Mouse (Mus musculus) MEL (cell line): ENCODE results near the gene Gprc5a. TPM values are rescaled to one million over a fixed set of nuclear protein-coding genes. Genes with fewer than 3 reads are reported as not detected.

Experiments
- DNase-seq: peaks from one replicate; pipeline ENCODE4 v3.0.0; 2011; ENCODE audit warnings: low read depth, low spot score
- H3K27ac ChIP-seq: 2 replicates; pipeline ENCODE4 v1.5.1; 2012; ENCODE audit warnings: low read depth, mild to moderate bottlenecking, control low read depth, low read length, moderate library complexity; ENCODE audit not compliant: control insufficient read depth
- H3K27me3 ChIP-seq, 2 experiments: fragments of 150-350 bp in 1 of 2; sonication (generic) in 1 of 2; 2 replicates each; pipeline ENCODE4 v1.6.1; 2012; ENCODE audit warnings: low read length in 2 of 2, mild to moderate bottlenecking in 2 of 2, improper control_type of control experiment in 1 of 2, moderate library complexity in 1 of 2; ENCODE audit not compliant: insufficient read depth in 2 of 2, control insufficient read depth in 1 of 2
- H3K36me3 ChIP-seq, 2 experiments: 2 replicates each; pipeline ENCODE4 v1.6.1; 2012 to 2014; ENCODE audit warnings: low read length in 2 of 2, improper control_type of control experiment in 1 of 2, inconsistent platforms in 1 of 2, mild to moderate bottlenecking in 1 of 2; ENCODE audit not compliant: insufficient read depth in 2 of 2, control insufficient read depth in 1 of 2
- H3K4me1 ChIP-seq, 2 experiments: fragments of 150-350 bp in 1 of 2; sonication (generic) in 1 of 2; 2 replicates each; pipeline ENCODE4 v1.6.1; 2012; ENCODE audit warnings: low read length in 2 of 2, improper control_type of control experiment in 1 of 2, mild to moderate bottlenecking in 1 of 2; ENCODE audit not compliant: insufficient read depth in 2 of 2, control insufficient read depth in 1 of 2
- H3K4me3 ChIP-seq, 2 experiments: fragments of 150-350 bp in 1 of 2; sonication (generic) in 1 of 2; 2 replicates each; pipeline ENCODE4 v1.5.1; 2012; ENCODE audit warnings: low read depth in 2 of 2, low read length in 2 of 2, mild to moderate bottlenecking in 2 of 2, moderate library complexity in 2 of 2, control low read depth in 1 of 2, improper control_type of control experiment in 1 of 2; ENCODE audit not compliant: control insufficient read depth in 1 of 2, insufficient read depth in 1 of 2
- H3K79me2 ChIP-seq: 2 replicates; pipeline ENCODE4 v1.6.1; 2012; ENCODE audit warnings: mild to moderate bottlenecking, low read length, moderate library complexity; ENCODE audit not compliant: control insufficient read depth, poor library complexity, insufficient read depth
- H3K9ac ChIP-seq: 2 replicates; pipeline ENCODE4 v1.6.1; 2012; ENCODE audit warnings: low read depth, mild to moderate bottlenecking, control low read depth, low read length, moderate library complexity; ENCODE audit not compliant: control insufficient read depth, poor library complexity, severe bottlenecking
- H3K9me3 ChIP-seq: fragments of 150-350 bp; sonication (generic); replicated peaks from 2 replicates; pipeline ENCODE4 v1.6.1; 2012; ENCODE audit warnings: mild to moderate bottlenecking, low read length, improper control_type of control experiment, moderate library complexity; ENCODE audit not compliant: insufficient read depth
- CHD1 ChIP-seq: IDR thresholded peaks from 2 replicates; pipeline ENCODE4 v1.6.1; 2012; ENCODE audit warnings: low read depth, mild to moderate bottlenecking, inconsistent platforms, low read length, improper control_type of control experiment
- ETS1 ChIP-seq: IDR thresholded peaks from 2 replicates; pipeline ENCODE4 v1.6.1; 2012; ENCODE audit warnings: low read depth, mild to moderate bottlenecking, inconsistent platforms, low read length, improper control_type of control experiment, moderate library complexity
- HCFC1 ChIP-seq: IDR thresholded peaks from 2 replicates; pipeline ENCODE4 v1.6.1; 2012; ENCODE audit warnings: low read depth, mild to moderate bottlenecking, inconsistent platforms, low read length, improper control_type of control experiment, moderate library complexity
- JUND ChIP-seq: IDR thresholded peaks from 2 replicates; pipeline ENCODE4 v1.6.1; 2011; ENCODE audit warnings: low read depth, mild to moderate bottlenecking, improper control_type of control experiment, low read length
- KAT2A ChIP-seq: conservative IDR thresholded peaks from 2 replicates; pipeline ENCODE4 v1.6.1; 2012; ENCODE audit warnings: low read depth, low read length, improper control_type of control experiment, inconsistent platforms
- MAZ ChIP-seq: IDR thresholded peaks from 2 replicates; pipeline ENCODE4 v1.6.1; 2012; ENCODE audit warnings: low read depth, mild to moderate bottlenecking, inconsistent platforms, low read length, improper control_type of control experiment
- MEF2A ChIP-seq: IDR thresholded peaks from 2 replicates; pipeline ENCODE4 v1.6.1; 2014; ENCODE audit warnings: low read depth, mild to moderate bottlenecking, inconsistent platforms, low read length, improper control_type of control experiment; ENCODE audit not compliant: poor library complexity, insufficient replicate concordance, severe bottlenecking; ENCODE audit errors: extremely low read depth
- MXI1 ChIP-seq: IDR thresholded peaks from 2 replicates; pipeline ENCODE4 v1.6.1; 2011; ENCODE audit warnings: mild to moderate bottlenecking, low read depth, low read length, improper control_type of control experiment
- MYB ChIP-seq: IDR thresholded peaks from 2 replicates; pipeline ENCODE4 v1.6.1; 2011; ENCODE audit warnings: mild to moderate bottlenecking, low read depth, low read length, improper control_type of control experiment
- NRF1 ChIP-seq: IDR thresholded peaks from 2 replicates; pipeline ENCODE4 v1.6.1; 2014; ENCODE audit warnings: low read depth, mild to moderate bottlenecking, inconsistent platforms, low read length, improper control_type of control experiment, moderate library complexity; ENCODE audit not compliant: poor library complexity, insufficient read depth, severe bottlenecking
- POLR2A ChIP-seq, 2 experiments: IDR thresholded peaks; 2 replicates each; pipeline ENCODE4 v1.6.1; 2011 to 2012; ENCODE audit warnings: low read length in 2 of 2, mild to moderate bottlenecking in 2 of 2, control low read depth in 1 of 2, improper control_type of control experiment in 1 of 2, low read depth in 1 of 2, moderate library complexity in 1 of 2; ENCODE audit not compliant: control insufficient read depth in 1 of 2, insufficient read depth in 1 of 2, poor library complexity in 1 of 2
- POLR2AphosphoS2 ChIP-seq: IDR thresholded peaks from 2 replicates; pipeline ENCODE4 v1.6.1; 2011; ENCODE audit warnings: low read length, improper control_type of control experiment
- POLR2AphosphoS5 ChIP-seq: IDR thresholded peaks from 2 replicates; pipeline ENCODE4 v1.6.1; 2012; ENCODE audit warnings: low read depth, borderline replicate concordance, mild to moderate bottlenecking, inconsistent platforms, low read length, moderate library complexity, mixed read lengths
- RCOR1 ChIP-seq: IDR thresholded peaks from 2 replicates; pipeline ENCODE4 v1.6.1; 2012; ENCODE audit warnings: low read depth, mild to moderate bottlenecking, inconsistent platforms, low read length, improper control_type of control experiment
- SIN3A ChIP-seq: IDR thresholded peaks from 2 replicates; pipeline ENCODE4 v1.6.1; 2012; ENCODE audit warnings: low read length, improper control_type of control experiment, inconsistent platforms
- SMC3 ChIP-seq: IDR thresholded peaks from 2 replicates; pipeline ENCODE4 v1.6.1; 2011; ENCODE audit warnings: low read depth, low read length, improper control_type of control experiment
- USF2 ChIP-seq, 2 experiments: IDR thresholded peaks; 2 replicates each; pipeline ENCODE4 v1.6.1; 2011 to 2012; ENCODE audit warnings: improper control_type of control experiment in 2 of 2, low read length in 2 of 2, borderline replicate concordance in 1 of 2, inconsistent platforms in 1 of 2, low read depth in 1 of 2, mild to moderate bottlenecking in 1 of 2; ENCODE audit not compliant: insufficient read depth in 1 of 2
- ZMIZ1 ChIP-seq: IDR thresholded peaks from 2 replicates; pipeline ENCODE4 v1.6.1; 2012; ENCODE audit warnings: low read depth, mild to moderate bottlenecking, inconsistent platforms, low read length, improper control_type of control experiment, moderate library complexity
- polyA plus RNA-seq, 2 experiments: library from polyadenylated mRNA; stranded (reverse) in 1 of 2; unstranded in 1 of 2; fragments of >175 nt in 1 of 2; fragments of >200 nt in 1 of 2; gene quantifications; 2 replicates each; pipeline versions ENCODE4 v1.2.1 to v1.2.4; 2012; ENCODE audit warnings: low replicate concordance in 2 of 2, low read depth in 1 of 2; ENCODE audit not compliant: insufficient read length in 2 of 2, insufficient read depth in 1 of 2, missing spikeins in 1 of 2
- total RNA-seq: library from RNA; depleted of rRNA; stranded (reverse); fragments of 300-350 nt; gene quantifications from 2 replicates; pipeline ENCODE4 v1.2.3, GENCODE M21; 2012

Gprc5a gene
- total and polyA plus RNA-seq, 3 experiments, result 0.06 TPM; not detected in 2

- no peak overlapping the region for H3K4me3 ChIP-seq
Observed at GRCm38 (mm10) chr6:135060728-135061127, 4.7 kb upstream of the Gprc5a start.

GRCm38 (mm10) chr6:135064621-135065020 is 830 bp upstream of the Gprc5a start:
- Histone ChIP-seq H3K9ac (no peak overlapping the region), H3K4me3 (no peak overlapping the region), H3K79me2 (no peaks in the 10 kb centered on the region), H3K9me3 (no peaks in the 10 kb centered on the region), H3K27ac (no peak overlapping the region), H3K27me3 (no peaks in the 10 kb centered on the region; a peak in 2 of 4 replicates), H3K36me3 (no peaks in the 10 kb centered on the region; a peak in 1 of 4 replicates), H3K4me1 (no peaks in the 10 kb centered on the region)
- DNase-seq, result no peak
- TF ChIP-seq POLR2AphosphoS5, result no peak
- TF ChIP-seq POLR2A (IDR thresholded peaks at IDR 0.05; ENCODE audit: control insufficient read depth in 1 of 2, insufficient read depth in 1 of 2, low read depth in 1 of 2, low read length in 2 of 2, poor library complexity in 1 of 2), result no peak
- no peak for TF ChIP-seq KAT2A
- TF ChIP-seq CHD1, result no peak
- TF ChIP-seq ZMIZ1, result no peak
- no peak for TF ChIP-seq MEF2A
- no peak for TF ChIP-seq RCOR1
- no peak for TF ChIP-seq SIN3A
- no peak for TF ChIP-seq MXI1
- no peak for TF ChIP-seq HCFC1
- no peak for TF ChIP-seq SMC3
- TF ChIP-seq MYB, result no peak
- no peak for TF ChIP-seq JUND
- no peak for TF ChIP-seq MAZ
- TF ChIP-seq ETS1, result no peak
- no peak for TF ChIP-seq NRF1
- TF ChIP-seq USF2 (IDR thresholded peaks at IDR 0.05; ENCODE audit: borderline replicate concordance in 1 of 2, insufficient read depth in 1 of 2, low read depth in 1 of 2, low read length in 2 of 2), result no peak

More at GRCm38 (mm10) chr6:135060728-135061127, 4.7 kb upstream of the Gprc5a start:
- H3K9ac ChIP-seq, result no peak overlapping the region
- TF ChIP-seq POLR2AphosphoS2 (no peak), MAZ (no peak), SMC3 (no peak), CHD1 (no peak)
- no peaks in the 10 kb centered on the region; a peak in 1 of 4 replicates for H3K36me3 ChIP-seq
- no peaks in the 10 kb centered on the region for H3K4me1 ChIP-seq
- H3K79me2 ChIP-seq, result no peaks in the 10 kb centered on the region
- H3K9me3 ChIP-seq, result no peaks in the 10 kb centered on the region
- H3K27me3 ChIP-seq, result peaks cover 0 to 3% of the 10 kb centered on the region in 2 experiments; a peak in 2 of 4 replicates
- DNase-seq, result no peak
- H3K27ac ChIP-seq, result no peak overlapping the region
